Mouse (Mus musculus) kidney, adult 9 months (tissue): Measurements from ENCODE around the gene Ipcef1.
"Not testable (repeated sequence)": the region's sequence is repeated elsewhere in the genome, so short reads cannot be mapped to it uniquely, and the experiment has no call there.

Source experiments
- DNase-seq: peaks from one replicate; pipeline ENCODE4 v3.0.0; 2022

Ipcef1 gene

GRCm38 (mm10) chr10:7033459-7033858, 18.8 kb downstream of the Ipcef1 start:
- DNase-seq = no peak

GRCm38 (mm10) chr10:7025028-7025427, 27.2 kb downstream of the Ipcef1 start:
- no peak for DNase-seq

- no peak for DNase-seq
Measured at GRCm38 (mm10) chr10:7020551-7020950, 31.7 kb downstream of the Ipcef1 start.

GRCm38 (mm10) chr10:7019781-7020386, 32.4 kb downstream of the Ipcef1 start:
- peak; percentile 67 for DNase-seq

- peak; percentile 54 for DNase-seq
Measured at GRCm38 (mm10) chr10:7015199-7015598, 37.1 kb downstream of the Ipcef1 start.

GRCm38 (mm10) chr10:7010543-7010942, 41.7 kb downstream of the Ipcef1 start:
- no peak for DNase-seq

- DNase-seq = no peak
Measured at GRCm38 (mm10) chr10:7004980-7005538, 47.2 kb downstream of the Ipcef1 start.

- not testable (repeated sequence) for DNase-seq
Measured at GRCm38 (mm10) chr10:7003898-7004297, 48.4 kb downstream of the Ipcef1 start.

GRCm38 (mm10) chr10:6999355-6999754, 52.9 kb downstream of the Ipcef1 start:
- DNase-seq = no peak

- DNase-seq = no peak
Measured at GRCm38 (mm10) chr10:6998576-6999250, 53.6 kb downstream of the Ipcef1 start.

- DNase-seq = no peak
Measured at GRCm38 (mm10) chr10:6996895-6997294, 55.4 kb downstream of the Ipcef1 start.

- no peak for DNase-seq
Measured at GRCm38 (mm10) chr10:6988555-6988954, 63.7 kb downstream of the Ipcef1 start.

- DNase-seq = no peak
Measured at GRCm38 (mm10) chr10:6987399-6988098, 64.7 kb downstream of the Ipcef1 start.

GRCm38 (mm10) chr10:6986246-6986645, 66.0 kb downstream of the Ipcef1 start:
- DNase-seq = no peak

GRCm38 (mm10) chr10:6983431-6983830, 68.8 kb downstream of the Ipcef1 start:
- no peak for DNase-seq

GRCm38 (mm10) chr10:6982751-6983151, 69.5 kb downstream of the Ipcef1 start:
- DNase-seq = no peak

- DNase-seq = no peak
Measured at GRCm38 (mm10) chr10:6980236-6980635, 72.0 kb downstream of the Ipcef1 start.

- DNase-seq = no peak
Measured at GRCm38 (mm10) chr10:6979789-6980188, 72.5 kb downstream of the Ipcef1 start.

GRCm38 (mm10) chr10:6979216-6979615, 73.1 kb downstream of the Ipcef1 start:
- no peak for DNase-seq

- DNase-seq = no peak
Measured at GRCm38 (mm10) chr10:6978733-6979132, 73.5 kb downstream of the Ipcef1 start.

GRCm38 (mm10) chr10:6977843-6978242, 74.4 kb downstream of the Ipcef1 start:
- DNase-seq = no peak

- no peak for DNase-seq
Measured at GRCm38 (mm10) chr10:6968334-6968733, 83.9 kb downstream of the Ipcef1 start.

GRCm38 (mm10) chr10:6967588-6968242, 84.6 kb downstream of the Ipcef1 start:
- no peak for DNase-seq
